Comparison of ENCODE assay signal across 15 mouse cellular contexts in genomic region chr8:12880163-12880562, GRCm38 (mm10).
"Had no signal": no experiment of that assay in that cellular context is flagged by ENCODE, and none has a peak within 500 bp of the region (broad histone marks: within the 10 kb centered on the region; RNA-seq: fewer than 3 reads in every experiment).

No protein-coding gene starts in this region.

- H3K4me3 ChIP-seq: liver, embryonic 13.5 days; midbrain, embryonic 10.5 days; stomach, embryonic 15.5 days had no signal

- DNase-seq: kidney, adult 18-20 months; kidney, adult 9 months; kidney, postnatal 14 days; kidney, postnatal 4 days; liver, embryonic 13.5 days; lung, adult 2 months; right cerebral cortex, adult 18-20 months; right cerebral cortex, postnatal 14 days; right cerebral cortex, postnatal 4 days; thymus, postnatal 25 days had no signal

- H3K27ac ChIP-seq: liver, embryonic 13.5 days; macrophage; midbrain, embryonic 10.5 days; stomach, embryonic 15.5 days had no signal

- ATAC-seq: intestine, embryonic 16.5 days; midbrain, embryonic 16.5 days had no signal
